Mouse (Mus musculus) stomach, postnatal 0 days (tissue): ENCODE results near the gene Serac1.

Source experiments
- CTCF ChIP-seq: IDR thresholded peaks from 2 replicates; pipeline ENCODE4 v1.5.1; 2016; ENCODE audit warnings: antibody characterized with exemption, low read depth, mild to moderate bottlenecking, moderate library complexity
- EP300 ChIP-seq: optimal IDR thresholded peaks from 2 replicates; pipeline ENCODE3; 2016; ENCODE audit warnings: antibody characterized with exemption

DNA sequence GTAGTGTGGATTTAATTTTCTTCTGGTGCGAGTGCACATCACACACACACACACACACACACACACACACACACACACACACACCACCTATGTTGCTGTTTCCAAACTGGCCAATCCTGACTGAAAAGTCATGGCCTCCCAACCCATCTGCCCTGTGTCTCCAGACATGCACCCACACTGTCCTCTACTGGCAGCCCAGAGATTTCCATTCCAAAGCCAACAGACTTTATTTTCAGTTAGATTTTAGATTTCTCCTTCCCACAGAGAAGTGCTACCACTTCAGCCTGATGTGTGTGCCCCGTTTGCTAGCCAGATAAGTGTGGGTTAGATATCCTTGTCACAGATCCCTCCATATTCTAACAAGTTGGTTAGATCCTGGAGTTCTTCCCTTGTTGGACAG, 59.8 kb downstream of the Serac1 start:
- peak; percentile 95 for TF ChIP-seq CTCF
- TF ChIP-seq EP300: no peak
